Mouse (Mus musculus) kidney, adult 2 months (tissue): ENCODE results near the gene Slc1a4.

Experiments used
- CTCF ChIP-seq: fragments of 200-500 bp; conservative IDR thresholded peaks from 2 replicates; pipeline ENCODE4 v1.5.1; 2011; ENCODE audit warnings: low read depth, mild to moderate bottlenecking, control low read depth, low read length, moderate library complexity, mixed read lengths; ENCODE audit not compliant: insufficient read depth, insufficient read length
- POLR2A ChIP-seq: fragments of 200-500 bp; IDR thresholded peaks from one replicate; pipeline ENCODE4 v1.6.1; 2011; ENCODE audit warnings: low read depth, low read length, control low read depth

DNA sequence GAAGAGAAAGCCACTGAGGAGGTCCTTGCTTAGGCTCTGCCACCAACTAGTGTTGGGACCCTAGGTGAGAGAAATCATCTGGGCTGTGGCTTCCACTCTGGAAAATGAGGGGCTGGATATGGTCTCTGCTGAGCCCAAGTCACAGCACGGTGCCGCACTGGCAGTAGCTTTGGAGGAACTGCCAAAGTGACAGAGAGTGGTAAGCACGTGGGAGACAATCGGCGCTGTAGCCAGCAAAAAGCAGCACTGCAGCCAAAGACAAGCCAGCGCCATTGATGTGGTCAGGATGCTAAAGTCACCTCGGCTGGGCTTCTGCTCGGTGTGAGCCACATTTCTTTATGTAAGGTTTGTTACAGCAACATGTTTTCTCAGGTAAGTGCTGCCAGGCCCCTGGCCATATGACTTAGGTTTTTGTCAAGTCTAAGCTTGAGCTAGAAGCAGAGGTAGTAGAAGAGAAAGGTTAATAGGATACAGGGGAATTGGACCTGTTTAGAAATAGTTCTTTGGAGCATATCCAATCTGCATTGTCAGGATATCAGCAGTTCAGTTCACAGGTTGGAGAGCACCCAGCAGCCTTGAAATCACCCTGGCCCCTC, 40.2 kb upstream of the Slc1a4 start:
- no peak for TF ChIP-seq CTCF
- TF ChIP-seq POLR2A = no peak
